Mouse (Mus musculus) kidney, postnatal 36 days (tissue): Measurements from ENCODE around the gene Stxbp1.
A peak's percentile ranks its signal among the peaks of the same experiment; 100 is the strongest.

Experiments
- DNase-seq, 2 experiments: peaks; one replicate each; pipeline ENCODE4 v3.0.0; 2021 to 2022; ENCODE audit warnings: mixed read lengths in 2 of 2

Gene Stxbp1

DNA sequence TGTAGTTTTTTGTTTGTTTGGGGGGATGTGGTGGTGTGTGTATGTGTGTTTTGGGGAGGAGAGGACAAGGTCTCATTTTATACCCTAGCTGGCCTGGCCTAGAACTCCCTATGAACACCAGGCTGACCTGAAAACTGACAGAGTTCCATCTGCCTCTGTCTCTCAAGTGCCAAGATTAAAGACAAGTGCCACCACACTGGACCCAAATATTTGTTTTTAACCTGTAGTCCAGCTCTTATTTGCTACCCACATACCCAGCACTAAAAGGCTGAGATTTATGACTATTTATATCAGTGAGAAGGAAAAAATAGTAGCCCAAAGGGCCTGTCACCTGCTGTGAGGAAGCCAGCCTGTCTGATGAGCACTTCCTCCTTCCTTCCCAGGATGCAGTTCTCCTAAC, 11.5 kb downstream of the Stxbp1 start:
- DNase-seq, result no peak

- peak; percentile 73 to 75 for DNase-seq
Observed at GRCm38 (mm10) chr2:32834496-32834895, 12.5 kb downstream of the Stxbp1 start.

DNA sequence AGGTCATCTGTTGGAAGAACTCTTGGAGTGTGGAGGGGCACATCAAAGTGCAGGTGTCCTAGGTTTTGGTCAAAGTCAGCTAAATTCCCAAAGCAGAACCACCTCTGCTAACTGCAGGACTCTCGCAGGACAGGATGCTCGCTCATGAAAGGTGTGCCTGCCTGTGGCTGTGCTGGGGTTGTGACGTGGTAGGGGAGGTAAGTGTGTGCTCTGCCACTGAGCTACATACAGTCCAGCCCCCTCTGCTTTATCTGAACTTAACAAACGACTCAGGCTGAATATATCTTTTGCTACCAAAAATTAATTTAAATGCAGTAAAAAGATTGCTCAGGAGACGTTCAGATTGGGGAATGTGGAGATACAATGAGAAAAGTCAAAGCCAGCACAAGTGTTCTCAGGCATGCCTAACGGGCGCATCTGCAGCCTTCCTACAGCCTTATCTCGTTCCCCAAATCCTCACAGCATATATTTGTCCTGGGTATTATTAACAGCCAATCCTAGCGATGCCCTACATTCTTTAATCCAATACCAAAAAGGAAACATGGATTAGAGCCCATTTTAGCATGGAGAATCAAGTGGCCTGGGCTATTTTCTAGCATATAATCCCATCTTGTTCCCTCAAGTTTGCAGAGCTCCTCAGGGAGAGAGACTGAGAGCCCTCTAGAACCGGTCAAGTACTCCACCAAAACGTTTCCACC, 17.9 kb downstream of the Stxbp1 start:
- no peak for DNase-seq

- DNase-seq, result no peak
Observed at GRCm38 (mm10) chr2:32825796-32826195, 21.2 kb downstream of the Stxbp1 start.

GRCm38 (mm10) chr2:32824778-32825177, 22.3 kb downstream of the Stxbp1 start:
- DNase-seq, result no peak

DNA sequence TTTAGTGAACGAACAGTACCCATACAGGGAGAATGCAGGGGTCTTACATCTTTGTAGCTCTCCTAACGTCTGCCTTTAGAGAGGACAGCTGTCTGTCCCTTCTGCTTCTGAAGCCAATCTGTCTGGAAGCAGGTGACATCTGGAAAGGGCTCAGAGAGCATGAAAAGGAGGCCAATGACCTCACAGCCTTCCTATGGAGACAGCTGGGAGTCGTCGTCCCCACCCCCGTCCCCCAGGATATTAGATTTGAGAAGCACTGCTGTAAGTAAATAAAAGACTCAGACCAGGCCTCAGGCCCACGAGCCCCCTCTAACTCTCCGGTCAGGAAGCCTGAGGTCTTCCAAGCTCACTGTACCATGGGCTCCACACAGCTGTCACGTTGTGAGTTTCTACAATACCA, 22.9 kb downstream of the Stxbp1 start:
- DNase-seq, result no peak

GRCm38 (mm10) chr2:32823579-32824154, 23.4 kb downstream of the Stxbp1 start:
- DNase-seq, result no peak

DNA sequence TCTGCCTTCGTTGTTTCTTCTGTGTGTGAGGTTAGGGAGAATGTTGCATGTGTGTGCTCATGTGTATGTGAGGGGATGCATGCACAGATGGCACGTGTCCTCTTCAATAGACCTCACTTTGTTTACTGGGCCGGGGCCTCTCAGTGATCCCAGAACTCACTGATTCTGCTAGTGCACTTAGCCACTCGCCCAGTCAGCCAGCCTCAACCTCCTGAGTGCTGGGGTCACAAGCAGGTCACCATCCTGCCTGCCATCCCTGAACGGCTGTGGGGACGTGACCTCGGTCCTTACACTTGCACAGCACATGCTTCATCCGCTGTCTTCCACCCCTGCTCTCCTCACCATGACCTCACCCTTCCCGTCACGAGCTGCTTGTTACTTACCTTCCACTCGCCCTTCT, 23.9 kb downstream of the Stxbp1 start:
- DNase-seq, result no peak

DNA sequence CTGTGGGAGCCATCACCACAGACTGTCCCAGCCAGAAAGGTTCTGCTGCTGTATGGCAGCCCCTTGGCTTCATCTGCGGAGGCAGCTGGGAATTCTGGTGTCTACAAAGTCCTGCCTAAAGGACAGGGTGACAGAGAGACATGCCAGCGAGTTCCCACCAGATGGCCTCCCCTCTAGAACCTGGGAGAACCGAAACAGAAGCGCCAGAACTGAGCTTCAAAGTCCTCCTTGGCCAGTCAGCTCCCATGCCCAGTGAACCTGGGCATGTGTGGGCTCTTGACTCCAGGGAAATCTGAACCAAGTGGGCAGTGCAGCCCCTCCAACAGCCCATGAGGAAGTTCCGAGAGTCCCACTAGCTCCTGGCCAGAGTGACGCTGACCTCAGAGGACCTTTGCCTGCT, 24.4 kb downstream of the Stxbp1 start:
- DNase-seq, result no peak

- peak; percentile 27 to 69 for DNase-seq
Observed at GRCm38 (mm10) chr2:32821041-32821802, 25.8 kb downstream of the Stxbp1 start.

DNA sequence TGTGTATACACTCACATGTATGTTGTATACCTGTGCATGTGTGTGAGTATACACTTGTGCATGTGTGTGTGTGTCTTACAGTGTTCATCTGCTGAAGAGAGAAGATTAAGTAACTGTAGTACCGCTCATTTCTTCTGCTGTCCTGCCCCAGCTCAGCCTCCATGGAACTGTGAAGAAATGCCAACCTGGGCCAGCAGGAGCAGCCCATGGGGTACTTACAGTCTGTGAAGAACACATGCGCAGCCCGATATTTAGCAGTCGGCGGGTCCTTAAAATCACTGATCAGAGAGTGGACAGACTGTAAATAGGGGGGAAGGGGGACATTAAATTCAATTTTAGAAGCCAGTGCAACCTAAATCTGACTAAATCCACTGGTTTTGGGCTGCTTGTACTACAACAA, 28.8 kb downstream of the Stxbp1 start:
- no peak for DNase-seq

DNA sequence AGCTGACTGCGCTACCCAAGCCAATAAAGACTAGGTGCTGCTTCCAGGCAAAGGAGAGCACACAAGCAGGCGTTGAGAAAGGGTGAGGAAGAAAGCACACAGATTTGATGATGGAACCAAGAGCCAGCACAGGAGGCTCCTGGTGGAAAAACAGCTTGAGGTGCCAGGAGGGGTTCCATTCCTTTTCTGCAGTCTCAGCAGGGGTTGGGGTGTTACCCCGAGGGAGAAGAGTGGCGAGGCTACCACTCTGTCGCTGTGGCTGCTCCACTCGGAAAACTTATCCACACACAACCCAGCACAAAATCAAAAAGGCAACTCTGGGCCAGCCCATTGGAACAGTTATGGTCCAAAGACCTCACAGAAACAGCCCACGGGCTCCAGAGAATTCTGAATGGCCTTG, 29.5 kb downstream of the Stxbp1 start:
- no peak for DNase-seq

DNA sequence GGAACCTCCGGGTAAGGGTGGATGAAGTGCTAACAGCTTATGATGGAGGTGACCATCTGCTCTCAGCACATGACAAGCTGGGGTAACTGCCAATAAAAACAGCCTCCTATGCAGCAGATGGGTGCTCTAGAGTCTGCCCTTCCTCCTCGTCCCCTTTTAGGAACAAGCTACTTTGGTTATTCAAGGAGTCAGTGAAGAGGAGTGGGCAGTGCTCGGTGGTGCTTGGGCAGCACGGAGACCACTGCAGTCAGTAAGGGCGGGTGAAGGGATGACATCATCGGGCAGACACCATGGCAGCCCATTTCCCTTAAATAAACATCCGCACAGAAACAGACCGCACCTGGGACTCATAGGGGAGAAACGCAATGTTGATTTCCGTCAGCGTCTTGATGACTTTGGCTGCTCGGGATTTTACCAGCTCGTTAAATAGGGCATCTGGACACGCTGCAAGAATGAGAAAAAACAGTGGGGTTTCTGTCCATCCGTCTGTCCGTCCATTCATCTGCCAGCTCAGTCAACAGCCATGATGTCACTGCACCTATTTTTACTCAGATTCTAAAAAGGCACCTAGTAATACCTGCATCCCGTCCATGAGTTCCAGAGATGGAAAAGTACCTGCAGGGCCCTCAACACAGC, 30.0 kb downstream of the Stxbp1 start:
- DNase-seq, result no peak

GRCm38 (mm10) chr2:32816497-32816896, 30.5 kb downstream of the Stxbp1 start:
- no peak for DNase-seq

DNA sequence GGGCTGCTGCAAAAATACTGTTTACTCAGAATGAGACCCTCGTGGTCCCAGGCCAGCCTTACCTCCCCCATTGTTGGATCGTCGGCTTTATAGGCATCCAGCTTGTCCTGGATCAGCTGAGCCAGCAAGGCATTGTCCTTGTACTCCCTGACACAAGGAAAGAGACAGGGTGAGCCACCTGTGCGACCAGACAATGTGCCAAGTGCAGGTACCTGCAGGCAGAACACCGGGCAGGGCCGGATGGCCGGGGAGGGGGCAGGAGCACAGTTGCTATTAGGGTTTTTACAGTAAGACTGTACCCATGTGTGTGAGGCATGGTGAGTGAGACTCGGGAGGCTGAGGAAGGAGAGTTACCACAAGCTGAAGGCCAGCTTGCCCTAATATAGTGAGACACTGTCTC, 35.1 kb downstream of the Stxbp1 start:
- no peak for DNase-seq

- DNase-seq, result no peak
Observed at GRCm38 (mm10) chr2:32808816-32809566, 38.1 kb downstream of the Stxbp1 start.

DNA sequence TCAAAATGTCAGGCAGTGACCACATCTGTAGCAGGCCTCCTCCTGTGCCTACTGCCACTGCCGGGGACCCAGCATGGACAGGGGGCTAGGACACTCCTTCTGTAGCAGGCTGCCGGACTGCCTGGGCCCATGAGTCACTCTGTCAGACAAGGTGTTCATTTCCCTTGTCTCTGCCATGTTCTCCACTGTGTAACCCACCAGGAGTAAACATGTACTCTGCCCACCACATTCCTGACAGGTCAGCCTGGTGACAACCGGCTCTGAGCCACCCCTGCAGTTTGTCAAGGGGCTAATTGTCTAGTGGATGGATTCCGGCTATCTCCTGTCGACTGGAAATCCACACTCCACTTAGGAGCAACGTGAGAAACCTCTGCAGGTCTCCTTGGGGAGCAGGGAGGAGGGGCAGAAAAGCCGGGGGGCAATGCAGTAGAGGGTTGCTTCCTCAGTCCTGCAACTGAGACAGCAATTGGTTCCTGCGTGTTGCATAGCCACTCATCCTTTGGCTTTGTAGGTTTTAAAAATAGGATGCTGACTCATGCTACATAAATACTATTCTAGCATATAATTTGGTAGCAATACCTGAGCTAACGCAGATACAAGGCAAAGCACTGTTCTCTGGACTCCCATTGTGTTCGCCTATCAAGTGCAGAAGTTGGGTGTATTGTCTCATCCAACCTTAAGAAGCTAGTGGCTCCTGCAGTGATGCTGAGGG, 48.6 kb downstream of the Stxbp1 start:
- no peak for DNase-seq

DNA sequence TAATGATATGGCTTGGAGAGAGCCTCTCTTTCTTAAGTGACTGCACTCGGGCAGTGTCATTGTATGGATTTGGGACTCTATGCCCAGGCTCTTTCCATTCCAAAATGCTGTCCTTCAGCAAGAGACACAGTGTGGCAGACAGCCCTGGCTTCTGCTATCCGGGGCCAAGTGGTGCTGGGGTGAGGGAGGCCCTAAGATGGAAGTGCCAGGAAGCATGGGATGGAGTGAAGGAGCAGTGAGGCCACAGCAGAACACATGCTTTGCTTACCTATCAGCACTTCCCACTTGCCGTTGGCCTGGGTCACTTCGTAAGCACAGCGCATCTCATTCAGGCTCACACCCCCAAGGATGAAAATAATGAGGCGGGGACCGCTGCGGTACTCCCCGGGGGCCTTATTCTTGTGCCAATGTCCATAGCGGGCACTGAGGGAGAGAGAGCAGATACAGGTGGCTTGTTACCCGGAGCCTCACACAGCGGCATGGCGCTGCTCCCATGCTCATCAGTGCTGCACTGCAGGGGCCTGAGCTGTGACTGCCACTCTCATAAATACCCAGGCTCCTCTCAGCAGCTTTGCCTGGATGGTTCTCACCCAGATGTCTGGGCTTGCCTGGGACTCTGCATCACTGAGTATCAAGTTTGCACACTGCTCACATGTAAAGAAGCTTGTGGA, 51.2 kb downstream of the Stxbp1 start:
- no peak for DNase-seq

GRCm38 (mm10) chr2:32791297-32791696, 55.7 kb downstream of the Stxbp1 start:
- DNase-seq, result no peak

- DNase-seq, result no peak
Observed at GRCm38 (mm10) chr2:32788581-32788980, 58.5 kb downstream of the Stxbp1 start.

GRCm38 (mm10) chr2:32787176-32787575, 59.9 kb downstream of the Stxbp1 start:
- peak in 1 of 2 experiments; percentile 46 for DNase-seq
